Mouse (Mus musculus) monocyte, adult 59 days (primary cell): Measurements from ENCODE around the gene H2-DMb2. TPM values are rescaled to one million over a fixed set of nuclear protein-coding genes. Genes with fewer than 3 reads are reported as not detected.

Experiments
- total RNA-seq, 2 experiments: library from RNA; stranded (reverse); gene quantifications; one replicate each; pipeline ENCODE4 v1.2.4; 2023

The H2-DMb2 gene
- 10 to 100 TPM; 88.6 to 96.9 TPM for total RNA-seq

DNA sequence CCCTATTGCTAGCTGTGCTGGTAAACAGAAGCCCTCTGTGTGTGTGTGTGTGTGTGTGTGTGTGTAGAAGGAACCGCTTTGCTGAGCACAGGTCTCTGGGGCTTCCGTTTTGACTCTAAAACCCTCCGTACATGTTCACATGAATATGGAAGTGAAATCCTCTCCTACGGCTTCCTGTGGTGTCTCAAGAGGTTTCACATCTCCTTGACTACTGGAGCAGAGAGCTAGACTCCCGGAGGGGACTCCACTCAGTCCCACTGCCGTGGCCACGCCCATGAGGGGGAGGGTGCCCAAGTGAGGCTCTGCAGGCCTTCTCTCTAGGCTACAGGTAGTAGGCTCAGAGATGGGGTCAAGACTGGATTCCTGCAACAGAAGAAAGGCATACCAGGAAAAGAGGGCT lies at the start of gene H2-DMb2:
H2-DMb2 (plus strand) TSS at position 275 of the 400 bp plus-strand sequence.

DNA sequence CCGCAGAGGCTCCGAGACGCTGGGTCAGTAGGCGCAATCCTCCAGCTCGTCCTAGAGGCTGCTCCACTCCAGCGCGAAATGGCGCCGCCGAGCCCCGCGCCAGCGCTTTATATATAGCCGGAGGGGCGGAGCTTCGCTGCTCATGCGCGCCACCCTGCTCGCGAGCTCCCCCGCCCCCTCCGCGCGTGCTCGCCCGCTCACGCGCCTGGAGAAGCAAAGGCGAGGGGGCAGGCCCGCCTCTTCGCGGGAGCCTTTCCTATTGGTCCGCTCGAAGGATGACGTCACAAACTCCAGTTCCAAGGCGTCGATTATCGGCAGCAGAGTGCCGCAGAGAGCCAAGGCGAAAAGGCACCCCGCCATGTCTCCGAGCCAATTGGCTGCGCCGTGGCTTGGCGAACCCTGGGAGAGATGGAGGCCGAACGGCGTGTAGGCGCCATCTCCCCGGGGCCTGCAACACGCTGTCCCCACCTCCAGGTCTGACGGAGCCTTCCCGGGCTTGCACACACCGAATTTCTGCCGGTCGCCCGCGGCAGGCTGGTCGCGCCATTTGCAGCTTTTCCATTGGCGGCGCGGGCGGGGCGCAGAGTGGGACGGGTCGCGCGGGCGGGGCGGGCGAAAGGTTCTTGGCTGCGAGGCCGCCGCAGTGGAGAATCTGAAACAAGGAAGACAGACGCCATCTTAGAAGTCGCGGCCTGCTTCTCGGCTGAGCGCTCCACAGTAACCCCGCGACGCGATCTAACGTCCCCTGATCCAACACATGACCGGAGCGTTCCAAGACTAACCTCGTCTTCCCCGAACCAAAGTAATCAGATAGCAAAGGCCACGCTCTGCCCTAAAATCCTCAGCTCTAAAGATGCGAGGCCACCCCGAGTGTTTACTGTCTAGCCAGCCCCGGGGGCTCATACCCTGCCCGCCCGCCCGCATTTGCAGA lies 23.6 kb upstream of the H2-DMb2 start, which contains the start of gene H2-DMa:
H2-DMa (plus strand) TSS at position 293 of the 931 bp plus-strand sequence.

DNA sequence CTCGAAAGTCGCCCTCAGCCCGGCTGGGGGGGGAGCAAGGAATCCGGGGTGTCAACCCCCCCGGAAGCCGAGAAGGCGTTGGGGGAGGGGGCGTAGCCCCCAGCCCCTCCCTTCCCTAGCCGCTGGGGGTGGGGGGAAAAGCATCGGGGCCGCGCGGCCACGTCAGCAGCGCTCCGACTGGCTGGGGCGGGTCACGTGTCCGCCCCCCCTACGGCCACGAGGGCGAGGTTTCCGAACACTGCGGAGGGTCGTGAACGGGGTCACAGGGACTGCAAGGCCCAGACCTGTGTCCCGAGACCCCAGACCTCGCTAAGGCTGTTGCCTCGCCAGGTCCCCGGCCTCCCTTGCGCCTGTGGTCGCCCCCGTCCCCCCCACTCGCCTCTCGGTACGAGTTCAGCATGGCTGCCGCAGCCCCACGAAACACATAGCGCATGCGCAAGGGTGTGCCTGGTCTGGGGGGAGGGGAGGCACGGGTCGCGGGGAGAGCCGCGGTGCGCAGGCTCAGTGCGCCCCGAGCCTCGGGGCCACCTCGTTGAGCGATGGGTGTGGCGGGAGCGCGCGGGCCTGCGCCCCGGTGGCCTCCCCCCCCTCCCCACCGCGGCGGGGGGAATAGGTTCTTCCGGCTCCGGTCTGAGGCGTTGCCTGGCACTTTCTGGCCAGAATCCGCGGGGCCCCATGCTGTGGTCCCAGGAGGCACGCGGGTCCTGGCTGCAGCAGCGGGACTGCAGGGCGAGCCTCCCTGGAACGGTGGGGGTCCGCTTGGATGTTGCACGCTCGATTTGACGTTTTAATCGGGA lies 20.7 kb upstream of the H2-DMb2 start, which contains the start of gene Brd2:
Brd2 (minus strand) TSS at position 447 of the 797 bp plus-strand sequence.

DNA sequence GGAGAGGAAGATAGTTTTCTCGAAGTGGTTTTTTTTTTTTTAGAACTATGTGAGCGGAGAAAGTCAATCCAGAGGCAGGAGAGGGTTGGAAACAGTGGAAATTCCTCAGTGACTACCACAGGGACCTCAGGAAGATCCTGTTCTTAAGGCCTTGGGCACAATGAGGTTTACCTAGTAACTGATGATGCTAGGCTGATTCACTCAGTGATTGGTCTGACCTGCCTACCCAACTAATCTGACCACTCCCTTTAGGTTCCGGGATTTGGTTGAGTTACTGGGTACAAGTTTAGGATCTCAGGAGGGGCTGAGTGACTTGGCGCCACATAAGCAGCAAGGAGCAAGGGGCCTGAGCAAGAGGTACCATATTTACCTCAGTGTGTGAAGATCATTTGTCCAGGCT lies 9.8 kb downstream of the H2-DMb2 start, which contains the start of gene H2-DMb1:
H2-DMb1 (plus strand) TSS at position 150 of the 400 bp plus-strand sequence.

DNA sequence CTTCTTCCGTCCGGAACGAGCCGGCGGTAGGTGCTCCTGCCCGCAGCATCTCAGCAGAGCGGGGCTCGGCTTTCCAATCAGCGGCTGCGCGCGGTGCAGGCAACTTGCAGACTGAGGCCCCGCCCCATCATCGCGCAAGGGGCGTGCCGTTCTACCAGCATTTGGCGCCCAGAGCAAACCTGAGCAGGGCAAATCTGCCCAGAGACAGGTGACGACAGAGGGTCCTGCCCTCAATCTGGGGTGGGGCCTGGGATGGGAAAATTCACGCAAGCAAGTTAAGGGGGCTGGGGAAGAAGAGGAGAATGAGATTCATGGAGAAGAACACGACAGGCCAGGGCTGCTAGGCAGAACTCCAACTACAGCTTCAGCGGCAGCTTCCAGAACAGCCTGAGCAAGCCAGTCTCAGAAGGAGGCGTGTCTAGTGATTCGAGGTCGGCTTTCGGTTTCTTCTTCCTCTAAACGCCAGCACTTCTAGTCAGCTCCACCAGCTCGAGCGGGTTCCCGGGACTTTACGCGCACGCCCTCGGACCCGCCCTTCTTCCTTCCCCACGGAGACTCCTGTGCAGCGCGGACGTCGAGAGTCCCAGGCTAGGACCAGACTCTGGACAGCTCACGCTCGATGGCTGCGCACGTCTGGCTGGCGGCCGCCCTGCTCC lies 44.3 kb downstream of the H2-DMb2 start, which contains the start of the genes Tap1 and Psmb9:
Tap1 (plus strand) TSS at position 293 of the 656 bp plus-strand sequence.
Psmb9 (minus strand) TSS at position 504 of the 656 bp plus-strand sequence.

DNA sequence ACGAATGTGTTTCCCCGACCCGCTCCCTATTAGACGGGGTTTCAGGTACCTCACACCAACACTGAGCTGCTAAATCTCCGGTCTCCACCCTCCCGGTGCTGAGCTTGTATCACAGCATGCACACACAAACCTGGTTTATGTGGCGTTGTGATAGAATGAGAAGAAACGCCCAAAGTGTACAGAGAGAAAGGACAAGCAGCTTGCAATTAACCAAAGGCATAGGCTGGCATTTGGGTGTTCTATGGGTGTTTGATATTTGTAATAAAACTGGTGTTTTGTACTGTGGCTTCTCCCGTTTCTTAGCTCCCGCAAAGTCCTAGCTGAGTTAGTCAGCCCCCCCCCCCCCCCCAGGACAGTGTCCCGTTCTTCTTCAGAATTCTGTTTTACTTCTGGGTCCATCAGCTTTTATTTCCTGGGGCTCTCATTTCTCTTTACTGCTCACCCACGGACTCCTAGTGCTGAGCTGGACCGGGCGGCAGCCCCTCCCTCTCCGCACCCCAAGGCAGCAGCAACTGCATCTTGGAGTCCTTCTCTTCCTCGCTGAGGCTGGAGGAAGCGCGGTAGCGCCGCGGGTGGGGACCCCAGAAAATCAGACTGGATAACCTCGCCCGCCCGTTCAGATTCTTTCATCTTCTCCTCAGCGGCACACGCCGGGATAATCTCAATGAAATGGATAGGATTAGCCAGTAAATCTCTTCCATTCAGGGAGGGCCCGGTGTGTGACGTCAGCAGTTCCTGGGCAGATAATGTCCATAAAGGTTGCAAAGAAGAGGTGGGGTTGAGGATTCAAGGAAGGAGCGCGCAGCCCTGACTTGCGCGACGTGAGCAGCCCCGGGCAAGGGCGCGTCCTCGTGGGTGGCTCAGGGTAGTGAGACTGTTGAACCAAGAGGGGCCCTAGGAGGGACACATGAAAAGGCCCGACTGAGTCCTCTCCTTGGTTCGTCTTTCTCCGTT lies 54.1 kb downstream of the H2-DMb2 start, which contains the start of gene Psmb8:
Psmb8 (plus strand) TSS at position 781 of the 954 bp plus-strand sequence.

Other genes with a start within 250 kb of the H2-DMb2 start
- 1 to 10 TPM in 1 of 2 experiments, not detected in 1; 4.0 TPM for gene Platr17, start 238.2 kb upstream of the H2-DMb2 start, total RNA-seq
- gene Daxx, start 233.9 kb upstream of the H2-DMb2 start, total RNA-seq, result 10 to 100 TPM; 74.9 to 76.2 TPM
- 100 to 1,000 TPM; 399 to 458 TPM for gene Tapbp, start 227.4 kb upstream of the H2-DMb2 start, total RNA-seq
- 10 to 100 TPM; 32.1 to 39.3 TPM for gene Zbtb22, start 227.4 kb upstream of the H2-DMb2 start, total RNA-seq
- gene Rgl2, start 213.8 kb upstream of the H2-DMb2 start, total RNA-seq, result 100 to 1,000 TPM; 186 to 207 TPM
- gene Pfdn6, start 203.0 kb upstream of the H2-DMb2 start, total RNA-seq, result 10 to 100 TPM; 51.6 to 71.3 TPM
- gene Wdr46, start 202.6 kb upstream of the H2-DMb2 start, total RNA-seq, result 10 to 100 TPM; 30.5 to 34.8 TPM
- gene B3galt4, start 191.8 kb upstream of the H2-DMb2 start, total RNA-seq, result 10 to 100 TPM; 14.7 to 17.3 TPM
- gene Vps52, start 187.5 kb upstream of the H2-DMb2 start, total RNA-seq, result 10 to 100 TPM; 48.0 to 57.5 TPM
- 100 to 1,000 TPM; 791 to 877 TPM for gene Rps18, start 187.3 kb upstream of the H2-DMb2 start, total RNA-seq
- 1,000 to 10,000 TPM; 3,154 to 3,159 TPM for gene H2-K1, start 143.0 kb upstream of the H2-DMb2 start, total RNA-seq
- 10 to 100 TPM; 31.1 to 31.8 TPM for gene Ring1, start 118.6 kb upstream of the H2-DMb2 start, total RNA-seq
- 10 to 100 TPM; 58.7 to 60.7 TPM for gene H2-Ke6, start 115.2 kb upstream of the H2-DMb2 start, total RNA-seq
- gene Slc39a7, start 111.6 kb upstream of the H2-DMb2 start, total RNA-seq, result 100 to 1,000 TPM; 102 to 104 TPM
- 100 to 1,000 TPM; 100 to 103 TPM for gene Rxrb, start 111.5 kb upstream of the H2-DMb2 start, total RNA-seq
- 1 to 10 TPM; 3.1 to 6.2 TPM for gene Col11a2, start 103.9 kb upstream of the H2-DMb2 start, total RNA-seq
- 10 to 100 TPM; 12.2 to 18.9 TPM for gene H2-Oa, start 51.0 kb upstream of the H2-DMb2 start, total RNA-seq
- gene H2-DMa, start 23.8 kb upstream of the H2-DMb2 start, total RNA-seq, result 100 to 1,000 TPM; 345 to 355 TPM
- gene Brd2, start 20.7 kb upstream of the H2-DMb2 start, total RNA-seq, result 100 to 1,000 TPM; 367 to 380 TPM
- 100 to 1,000 TPM; 301 to 308 TPM for gene H2-DMb1, start 9.8 kb downstream of the H2-DMb2 start, total RNA-seq
- gene Tap1, start 44.2 kb downstream of the H2-DMb2 start, total RNA-seq, result 10 to 100 TPM; 93.6 to 93.9 TPM
- gene Psmb9, start 44.5 kb downstream of the H2-DMb2 start, total RNA-seq, result 100 to 1,000 TPM in 1 of 2 experiments, 10 to 100 TPM in 1; 88.7 to 100 TPM
- gene Psmb8, start 54.4 kb downstream of the H2-DMb2 start, total RNA-seq, result 100 to 1,000 TPM; 199 to 211 TPM
- gene Tap2, start 60.2 kb downstream of the H2-DMb2 start, total RNA-seq, result 10 to 100 TPM; 71.7 to 73.7 TPM
- gene H2-Ob, start 95.6 kb downstream of the H2-DMb2 start, total RNA-seq, result 10 to 100 TPM; 17.9 to 22.0 TPM
- 1,000 to 10,000 TPM; 2,645 to 2,891 TPM for gene H2-Ab1, start 114.4 kb downstream of the H2-DMb2 start, total RNA-seq
- 1,000 to 10,000 TPM; 2,348 to 2,964 TPM for gene H2-Aa, start 144.5 kb downstream of the H2-DMb2 start, total RNA-seq
- 1,000 to 10,000 TPM; 1,510 to 1,965 TPM for gene H2-Eb1, start 162.6 kb downstream of the H2-DMb2 start, total RNA-seq
- gene H2-Eb2, start 182.4 kb downstream of the H2-DMb2 start, total RNA-seq, result 1 to 10 TPM; 2.3 TPM
- gene Btnl2, start 211.5 kb downstream of the H2-DMb2 start, total RNA-seq, result 1 to 10 TPM; 3.3 to 3.8 TPM
- under 1 TPM; 0.45 to 0.58 TPM for gene Btnl1, start 233.8 kb downstream of the H2-DMb2 start, total RNA-seq